Mouse (Mus musculus) erythroblast, embryonic 14.5 days (primary cell): ENCODE data around the gene Gstt2.

Experiments
- GATA1 ChIP-seq: IDR thresholded peaks from 2 replicates; pipeline ENCODE4 v1.6.1; 2012; ENCODE audit warnings: low read length, inconsistent platforms, mixed read lengths
- TAL1 ChIP-seq: IDR thresholded peaks from 3 replicates; pipeline ENCODE4 v1.6.1; 2012; ENCODE audit warnings: low read length, inconsistent platforms, mixed read lengths

- TF ChIP-seq GATA1 (no peak), TAL1 (no peak)
Observed at GRCm38 (mm10) chr10:75848382-75848781, 11.2 kb upstream of the Gstt2 start.
